Comparison of ENCODE assay signal across 22 mouse cellular contexts in genomic region chr10:105230416-105230815, GRCm38 (mm10).
DNase-seq lines count a peak whose midpoint lies in the region; ATAC-seq lines count a peak whose summit lies in the region.
"Had no signal": no experiment of that assay in that cellular context is flagged by ENCODE, and none has a peak within 500 bp of the region (broad histone marks: within the 10 kb centered on the region; RNA-seq: fewer than 3 reads in every experiment).

No protein-coding gene starts in this region.

- peak; percentile 76 for DNase-seq in embryonic facial prominence, embryonic 11.5 days (ENCODE audit: low spot score)
- DNase-seq in embryonic facial prominence, embryonic 10.5 days (ENCODE audit: low spot score): no peak
- DNase-seq in embryonic facial prominence, embryonic 14.5 days (ENCODE audit: low spot score): peak; percentile 65
- no peak for DNase-seq in spleen, postnatal 10 days (ENCODE audit: low spot score in 2 of 2)
- DNase-seq: adrenal gland, adult 8-10 months; adrenal gland, postnatal 14 days; adrenal gland, postnatal 36 days; B cell, adult 2 months; cerebellum, adult 11-12 months; cerebellum, adult 2 months; cerebellum, adult 9-10 months; cerebellum, postnatal 10 days; cerebellum, postnatal 25 days; forebrain, postnatal 0 days had no signal

- no peaks in the 10 kb centered on the region for H3K27me3 ChIP-seq in embryonic facial prominence, embryonic 11.5 days (ENCODE audit: control insufficient read depth, insufficient read depth, low read length)
- no peaks in the 10 kb centered on the region for H3K27me3 ChIP-seq in embryonic facial prominence, embryonic 10.5 days (replicated peaks; ENCODE audit: low read depth, poor library complexity, severe bottlenecking)
- H3K27me3 ChIP-seq in embryonic facial prominence, embryonic 14.5 days (replicated peaks; ENCODE audit: control insufficient read depth, insufficient read depth, low read length): no peaks in the 10 kb centered on the region
- H3K27me3 ChIP-seq in liver, embryonic 12.5 days (replicated peaks): no peaks in the 10 kb centered on the region
- H3K27me3 ChIP-seq: CH12.LX; forebrain, embryonic 13.5 days; forebrain, embryonic 15.5 days; Patski had no signal

- no peak; the same call in 1 of the 2 replicates for ATAC-seq in embryonic facial prominence, embryonic 11.5 days (replicated peaks; ENCODE audit: insufficient number of reproducible peaks, low FRiP score, low TSS enrichment, low read depth)
- ATAC-seq in embryonic facial prominence, embryonic 14.5 days (ENCODE audit: low read depth): peak; percentile 30; the same call in 1 of the 2 replicates
- no peak for ATAC-seq in liver, embryonic 12.5 days
- ATAC-seq: activated CD4-positive, CD25-positive, alpha-beta regulatory T cell, adult 4 months; CD4-positive, CD25-positive, alpha-beta regulatory T cell, adult 4 months; forebrain, embryonic 13.5 days; forebrain, embryonic 15.5 days; forebrain, postnatal 0 days; Patski had no signal

- no peak overlapping the region for H3K9ac ChIP-seq in embryonic facial prominence, embryonic 11.5 days (replicated peaks; ENCODE audit: low read length)
- no peak overlapping the region for H3K9ac ChIP-seq in embryonic facial prominence, embryonic 14.5 days (ENCODE audit: low read depth, low read length)
- H3K9ac ChIP-seq in liver, embryonic 12.5 days: no peak overlapping the region
- H3K9ac ChIP-seq: forebrain, embryonic 13.5 days; forebrain, embryonic 15.5 days; forebrain, postnatal 0 days had no signal

- no peak overlapping the region for H3K4me3 ChIP-seq in embryonic facial prominence, embryonic 11.5 days (ENCODE audit: low read depth, low read length)
- H3K4me3 ChIP-seq in embryonic facial prominence, embryonic 10.5 days: no peak overlapping the region
- H3K4me3 ChIP-seq in embryonic facial prominence, embryonic 14.5 days (ENCODE audit: low read depth, low read length): no peak overlapping the region
- no peak overlapping the region for H3K4me3 ChIP-seq in liver, embryonic 12.5 days
- H3K4me3 ChIP-seq: forebrain, embryonic 13.5 days; forebrain, embryonic 15.5 days had no signal

- H3K4me1 ChIP-seq in embryonic facial prominence, embryonic 11.5 days (ENCODE audit: control insufficient read depth, insufficient read depth, low read length): no peaks in the 10 kb centered on the region
- peaks cover 17% of the 10 kb centered on the region for H3K4me1 ChIP-seq in embryonic facial prominence, embryonic 10.5 days
- H3K4me1 ChIP-seq in embryonic facial prominence, embryonic 14.5 days (ENCODE audit: control insufficient read depth, insufficient read depth, low read length): peaks cover 10% of the 10 kb centered on the region; the same call in 1 of the 2 replicates
- H3K4me1 ChIP-seq in liver, embryonic 12.5 days: no peaks in the 10 kb centered on the region
- H3K4me1 ChIP-seq: forebrain, embryonic 13.5 days; forebrain, embryonic 15.5 days had no signal

- WGBS in embryonic facial prominence, embryonic 11.5 days: 48% methylated on average over 7 of the region's 7 CpGs
- 59% methylated on average over 7 of the region's 7 CpGs for WGBS in embryonic facial prominence, embryonic 10.5 days
- WGBS in embryonic facial prominence, embryonic 14.5 days: 38% methylated on average over 7 of the region's 7 CpGs
- WGBS in liver, embryonic 12.5 days (ENCODE audit: insufficient replicate concordance): 76% methylated on average over 7 of the region's 7 CpGs

- H3K36me3 ChIP-seq in embryonic facial prominence, embryonic 11.5 days (replicated peaks; ENCODE audit: control insufficient read depth, insufficient read depth, low read depth, low read length): no peaks in the 10 kb centered on the region
- H3K36me3 ChIP-seq in embryonic facial prominence, embryonic 10.5 days (replicated peaks): no peaks in the 10 kb centered on the region
- H3K36me3 ChIP-seq in embryonic facial prominence, embryonic 14.5 days (ENCODE audit: control insufficient read depth, insufficient read depth, low read length): no peaks in the 10 kb centered on the region
- H3K36me3 ChIP-seq in liver, embryonic 12.5 days: no peaks in the 10 kb centered on the region
- H3K36me3 ChIP-seq: forebrain, embryonic 15.5 days; G1E had no signal

- no peak overlapping the region for H3K27ac ChIP-seq in embryonic facial prominence, embryonic 11.5 days (replicated peaks; ENCODE audit: low read depth, low read length)
- H3K27ac ChIP-seq in embryonic facial prominence, embryonic 10.5 days (replicated peaks): no peak overlapping the region
- H3K27ac ChIP-seq in embryonic facial prominence, embryonic 14.5 days (replicated peaks; ENCODE audit: low read depth, low read length): no peak overlapping the region
- no peak overlapping the region for H3K27ac ChIP-seq in liver, embryonic 12.5 days
- H3K27ac ChIP-seq: forebrain, embryonic 13.5 days; forebrain, embryonic 15.5 days had no signal

- no peaks in the 10 kb centered on the region for H3K9me3 ChIP-seq in embryonic facial prominence, embryonic 11.5 days (replicated peaks; ENCODE audit: control insufficient read depth, low read length)
- no peaks in the 10 kb centered on the region for H3K9me3 ChIP-seq in embryonic facial prominence, embryonic 10.5 days
- H3K9me3 ChIP-seq in embryonic facial prominence, embryonic 14.5 days (ENCODE audit: control insufficient read depth, low read length): no peaks in the 10 kb centered on the region
- H3K9me3 ChIP-seq in liver, embryonic 12.5 days (replicated peaks): no peaks in the 10 kb centered on the region
- H3K9me3 ChIP-seq: forebrain, embryonic 13.5 days; forebrain, embryonic 15.5 days; G1E had no signal

- H3K4me2 ChIP-seq in embryonic facial prominence, embryonic 11.5 days (ENCODE audit: low read depth, low read length): no peak overlapping the region
- H3K4me2 ChIP-seq in embryonic facial prominence, embryonic 14.5 days (ENCODE audit: low read depth, low read length): no peak overlapping the region
- H3K4me2 ChIP-seq in liver, embryonic 12.5 days: no peak overlapping the region
- H3K4me2 ChIP-seq: forebrain, embryonic 13.5 days; forebrain, embryonic 15.5 days had no signal

Comparison
In these comparisons a context has a peak if more than half of its experiments do, and no peak if none do; other contexts are left out.
1. DNase-seq: peak in embryonic facial prominence, embryonic 11.5 days (single experiment) and embryonic facial prominence, embryonic 14.5 days (single experiment); none in embryonic facial prominence, embryonic 10.5 days (single experiment) and spleen, postnatal 10 days (0 of 2).